Mouse (Mus musculus) embryonic fibroblast, embryonic 13.5 days (primary cell): ENCODE results near the gene Cenpj. TPM values are rescaled to one million over a fixed set of nuclear protein-coding genes. Genes with fewer than 3 reads are reported as not detected.
A peak's percentile ranks its signal among the peaks of the same experiment; 100 is the strongest.

Experiments
- H3K27ac ChIP-seq: 2 replicates; pipeline ENCODE4 v1.5.1; 2012; ENCODE audit warnings: low read length, control low read depth, inconsistent platforms; ENCODE audit not compliant: insufficient read depth
- H3K4me1 ChIP-seq: 2 replicates; pipeline ENCODE4 v1.6.1; 2011; ENCODE audit warnings: low read length; ENCODE audit not compliant: control insufficient read depth, insufficient read depth
- H3K4me3 ChIP-seq: 2 replicates; pipeline ENCODE4 v1.5.1; 2011; ENCODE audit warnings: mild to moderate bottlenecking, control low read depth, low read length; ENCODE audit not compliant: insufficient read depth
- CTCF ChIP-seq: IDR thresholded peaks from 2 replicates; pipeline ENCODE4 v1.5.1; 2011; ENCODE audit warnings: mild to moderate bottlenecking, control low read depth, low read length, moderate library complexity, borderline replicate concordance; ENCODE audit not compliant: insufficient read depth
- POLR2A ChIP-seq: IDR thresholded peaks from 2 replicates; pipeline ENCODE4 v1.6.1; 2011; ENCODE audit warnings: low read depth, mild to moderate bottlenecking, control low read depth, low read length, moderate library complexity
- polyA plus RNA-seq: library from polyadenylated mRNA; stranded (reverse); fragments of >200 nt; gene quantifications from 2 replicates; pipeline ENCODE4 v1.2.4, GENCODE M21; 2011; ENCODE audit warnings: low read depth; ENCODE audit not compliant: missing spikeins, insufficient read length

Gene Cenpj
- polyA plus RNA-seq, 1 experiment = 11.7 TPM

- H3K4me1 ChIP-seq = no peaks in the 10 kb centered on the region
- TF ChIP-seq CTCF (no peak), POLR2A (no peak)
- no peak overlapping the region for H3K4me3 ChIP-seq
- H3K27ac ChIP-seq = no peak overlapping the region
These were observed 22.3 kb downstream of the Cenpj start for GRCm38 (mm10) chr14:56552924-56553323.

DNA sequence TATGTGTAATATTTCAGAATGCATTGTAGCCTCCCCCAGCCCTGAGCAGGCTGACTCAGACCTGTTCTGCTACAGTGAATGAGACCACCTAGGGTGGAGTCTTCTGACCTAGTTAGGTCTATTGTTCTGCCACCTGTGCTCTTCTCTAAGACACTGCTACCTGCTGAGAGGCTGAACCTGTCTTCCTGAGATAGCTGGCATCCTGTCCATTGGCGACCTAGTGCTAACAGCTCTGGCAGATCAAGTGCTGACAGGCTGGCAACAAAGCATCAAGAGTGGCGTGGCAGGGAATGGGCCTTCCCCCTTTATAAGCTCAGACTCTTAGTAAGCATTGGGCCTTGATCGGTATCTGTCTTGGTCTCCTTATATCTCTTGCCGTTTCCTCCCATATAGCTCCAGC lies 24.3 kb downstream of the Cenpj start:
- no peak overlapping the region for H3K4me3 ChIP-seq
- no peaks in the 10 kb centered on the region for H3K4me1 ChIP-seq
- H3K27ac ChIP-seq = no peak overlapping the region
- TF ChIP-seq POLR2A (no peak), CTCF (no peak)

- Histone ChIP-seq H3K4me1 (no peaks in the 10 kb centered on the region), H3K4me3 (no peak overlapping the region), H3K27ac (no peak overlapping the region)
- no peak for TF ChIP-seq POLR2A
- TF ChIP-seq CTCF = no peak
These were observed 29.7 kb downstream of the Cenpj start for GRCm38 (mm10) chr14:56545491-56545890.

GRCm38 (mm10) chr14:56544946-56545345 lies 30.3 kb downstream of the Cenpj start:
- Histone ChIP-seq H3K4me1 (no peaks in the 10 kb centered on the region), H3K27ac (no peak overlapping the region), H3K4me3 (no peak overlapping the region)
- TF ChIP-seq POLR2A (no peak), CTCF (no peak)

GRCm38 (mm10) chr14:56530788-56531187 lies 44.4 kb downstream of the Cenpj start:
- TF ChIP-seq POLR2A (no peak), CTCF (no peak)
- Histone ChIP-seq H3K4me1 (no peaks in the 10 kb centered on the region), H3K27ac (no peak overlapping the region), H3K4me3 (no peak overlapping the region)

- no peak overlapping the region for H3K4me3 ChIP-seq
- no peak for TF ChIP-seq CTCF
- no peak for TF ChIP-seq POLR2A
- H3K27ac ChIP-seq = no peak overlapping the region
- H3K4me1 ChIP-seq = no peaks in the 10 kb centered on the region
These were observed 60.5 kb downstream of the Cenpj start for GRCm38 (mm10) chr14:56514775-56515174.

DNA sequence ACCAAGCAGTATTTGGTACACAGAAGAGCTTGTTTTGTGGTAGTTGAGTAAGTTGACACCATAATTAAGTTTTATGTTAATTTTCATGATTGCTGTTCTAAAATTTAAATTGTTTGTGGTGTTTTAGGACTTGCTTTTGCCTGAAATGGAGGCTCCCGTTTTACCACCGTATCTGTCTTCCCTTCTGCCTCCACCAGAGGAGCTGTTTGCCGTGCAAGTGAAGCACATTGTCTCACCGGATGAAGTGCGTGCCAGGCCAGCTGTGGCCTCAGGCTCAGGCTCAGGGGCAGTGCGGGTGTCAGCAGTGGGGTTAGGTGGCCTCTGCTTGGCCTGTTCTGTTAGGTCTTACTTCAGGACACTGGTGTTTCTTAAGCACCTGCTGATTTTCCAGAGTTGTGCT lies 63.1 kb downstream of the Cenpj start:
- TF ChIP-seq CTCF = peak; percentile 57; the same call in 1 of the 2 replicates
- TF ChIP-seq POLR2A = no peak
- H3K4me1 ChIP-seq = no peaks in the 10 kb centered on the region
- H3K27ac ChIP-seq = no peak overlapping the region
- no peak overlapping the region for H3K4me3 ChIP-seq

GRCm38 (mm10) chr14:56506743-56507142 lies 68.5 kb downstream of the Cenpj start:
- TF ChIP-seq CTCF (no peak), POLR2A (no peak)

DNA sequence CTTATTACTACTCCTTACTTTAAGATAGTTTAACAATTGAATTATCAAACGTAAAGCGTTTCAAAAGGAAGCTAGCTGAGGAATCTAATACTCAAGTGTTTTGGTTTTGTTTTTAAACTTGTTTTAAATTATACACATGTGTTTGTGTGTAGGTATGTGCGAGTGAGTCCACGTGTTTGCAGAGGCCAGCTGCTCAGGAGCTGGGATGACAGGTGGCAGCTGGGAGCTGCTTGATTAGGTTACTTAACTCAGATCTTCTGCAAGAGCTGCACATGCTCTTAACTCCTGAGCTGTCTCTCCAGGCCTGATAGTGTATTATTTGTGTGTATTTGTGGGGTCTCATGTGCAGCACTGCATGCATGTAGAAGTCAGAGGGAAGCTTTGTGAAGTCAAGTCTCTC lies 72.8 kb downstream of the Cenpj start:
- Histone ChIP-seq H3K27ac (no peak overlapping the region), H3K4me1 (no peaks in the 10 kb centered on the region; the same call in 1 of the 2 replicates), H3K4me3 (no peak overlapping the region)
- TF ChIP-seq POLR2A (no peak), CTCF (no peak)

More at GRCm38 (mm10) chr14:56506743-56507142, 68.5 kb downstream of the Cenpj start:
- Histone ChIP-seq H3K4me3 (no peak overlapping the region), H3K27ac (no peak overlapping the region), H3K4me1 (no peaks in the 10 kb centered on the region; the same call in 1 of the 2 replicates)

- no peak overlapping the region for H3K4me3 ChIP-seq
- no peaks in the 10 kb centered on the region for H3K4me1 ChIP-seq
- no peak overlapping the region for H3K27ac ChIP-seq
- TF ChIP-seq POLR2A = no peak
- TF ChIP-seq CTCF = no peak
These were observed 85.4 kb downstream of the Cenpj start for GRCm38 (mm10) chr14:56489806-56490205.

Other genes starting within 250 kb of the Cenpj start
- not detected in 2 replicates for gene Atp12a, start 210.4 kb downstream of the Cenpj start, polyA plus RNA-seq
- 1.7 and 1.9 TPM in 2 replicates for gene Rnf17, start 172.8 kb downstream of the Cenpj start, polyA plus RNA-seq
- 16.8 and 20.5 TPM in 2 replicates for gene Parp4, start 194 bp upstream of the Cenpj start, polyA plus RNA-seq
- 34.9 and 37.3 TPM in 2 replicates for gene Mphosph8, start 92.8 kb upstream of the Cenpj start, polyA plus RNA-seq
- 47.7 and 57.4 TPM in 2 replicates for gene Pspc1, start 202.9 kb upstream of the Cenpj start, polyA plus RNA-seq
- 34.6 and 43.3 TPM in 2 replicates for gene Zmym5, start 236.3 kb upstream of the Cenpj start, polyA plus RNA-seq